Mouse (Mus musculus): ENCODE measurements around the gene Mroh7. TPM values are rescaled to one million over a fixed set of nuclear protein-coding genes. Genes with fewer than 3 reads are reported as not detected.

Mroh7 gene
- polyA plus RNA-seq, 1 experiment, result 9.2 TPM

GRCm38 (mm10) chr4:106703956-106704355 is 26.8 kb downstream of the Mroh7 start:
- H3K27me3 ChIP-seq (replicated peaks; ENCODE audit: control insufficient read depth, insufficient read depth, low read length), result no peaks in the 10 kb centered on the region
- no peak for TF ChIP-seq POLR2A (IDR thresholded peaks at IDR 0.05; ENCODE audit: low read depth, low read length)
- 68% methylated on average over 10 of the region's 10 CpGs for WGBS
- no peaks in the 10 kb centered on the region for H3K36me3 ChIP-seq (ENCODE audit: control insufficient read depth, insufficient read depth, low read length)
- no peak overlapping the region for H3K27ac ChIP-seq (ENCODE audit: insufficient read depth, low read depth, low read length)
- H3K4me3 ChIP-seq (ENCODE audit: insufficient read depth, low read depth, low read length), result no peak overlapping the region
- H3K4me1 ChIP-seq (ENCODE audit: control insufficient read depth, insufficient read depth, low read length), result no peaks in the 10 kb centered on the region
- no peak for DNase-seq

GRCm38 (mm10) chr4:106700798-106701197 is 29.9 kb downstream of the Mroh7 start:
- WGBS, result 43% methylated on average over 4 of the region's 4 CpGs
- no peaks in the 10 kb centered on the region for H3K4me1 ChIP-seq (ENCODE audit: control insufficient read depth, insufficient read depth, low read length)
- no peak for DNase-seq
- TF ChIP-seq POLR2A (IDR thresholded peaks at IDR 0.05; ENCODE audit: low read depth, low read length) (no peak), CTCF (conservative IDR thresholded peaks at IDR 0.05; ENCODE audit: insufficient read depth, insufficient read length, low read depth, low read length) (no peak)
- no peak overlapping the region for H3K27ac ChIP-seq (ENCODE audit: insufficient read depth, low read depth, low read length)
- no peaks in the 10 kb centered on the region for H3K27me3 ChIP-seq (replicated peaks; ENCODE audit: control insufficient read depth, insufficient read depth, low read length)
- no peaks in the 10 kb centered on the region for H3K36me3 ChIP-seq (ENCODE audit: control insufficient read depth, insufficient read depth, low read length)
- H3K4me3 ChIP-seq (ENCODE audit: insufficient read depth, low read depth, low read length), result no peak overlapping the region

- no peak overlapping the region for H3K27ac ChIP-seq (ENCODE audit: insufficient read depth, low read depth, low read length)
- H3K4me3 ChIP-seq (ENCODE audit: insufficient read depth, low read depth, low read length), result no peak overlapping the region
- no peaks in the 10 kb centered on the region for H3K4me1 ChIP-seq (ENCODE audit: control insufficient read depth, insufficient read depth, low read length)
- no peaks in the 10 kb centered on the region for H3K27me3 ChIP-seq (replicated peaks; ENCODE audit: control insufficient read depth, insufficient read depth, low read length)
- peak; percentile 42 for DNase-seq
- TF ChIP-seq CTCF (conservative IDR thresholded peaks at IDR 0.05; ENCODE audit: insufficient read depth, insufficient read length, low read depth, low read length), result peak; percentile 72
- TF ChIP-seq POLR2A (IDR thresholded peaks at IDR 0.05; ENCODE audit: low read depth, low read length), result no peak
- no peaks in the 10 kb centered on the region for H3K36me3 ChIP-seq (ENCODE audit: control insufficient read depth, insufficient read depth, low read length)
- 19% methylated on average over 9 of the region's 9 CpGs for WGBS
These were observed 30.7 kb downstream of the Mroh7 start for GRCm38 (mm10) chr4:106699989-106700388.

GRCm38 (mm10) chr4:106693841-106694430 is 36.8 kb downstream of the Mroh7 start:
- Histone ChIP-seq H3K4me1 (ENCODE audit: control insufficient read depth, insufficient read depth, low read length) (no peaks in the 10 kb centered on the region), H3K27ac (ENCODE audit: insufficient read depth, low read depth, low read length) (no peak overlapping the region), H3K36me3 (ENCODE audit: control insufficient read depth, insufficient read depth, low read length) (no peaks in the 10 kb centered on the region), H3K27me3 (replicated peaks; ENCODE audit: control insufficient read depth, insufficient read depth, low read length) (no peaks in the 10 kb centered on the region), H3K4me3 (ENCODE audit: insufficient read depth, low read depth, low read length) (no peak overlapping the region)
- TF ChIP-seq CTCF (conservative IDR thresholded peaks at IDR 0.05; ENCODE audit: insufficient read depth, insufficient read length, low read depth, low read length) (no peak), POLR2A (IDR thresholded peaks at IDR 0.05; ENCODE audit: low read depth, low read length) (no peak)
- DNase-seq, result no peak
- 82% methylated on average over 15 of the region's 15 CpGs for WGBS

GRCm38 (mm10) chr4:106688636-106689296 is 42.0 kb downstream of the Mroh7 start:
- H3K4me3 ChIP-seq (ENCODE audit: insufficient read depth, low read depth, low read length), result no peak overlapping the region
- DNase-seq, result no peak
- no peak overlapping the region for H3K27ac ChIP-seq (ENCODE audit: insufficient read depth, low read depth, low read length)
- 47% methylated on average over 3 of the region's 3 CpGs for WGBS
- H3K4me1 ChIP-seq (ENCODE audit: control insufficient read depth, insufficient read depth, low read length), result no peaks in the 10 kb centered on the region
- TF ChIP-seq POLR2A (IDR thresholded peaks at IDR 0.05; ENCODE audit: low read depth, low read length), result no peak
- H3K36me3 ChIP-seq (ENCODE audit: control insufficient read depth, insufficient read depth, low read length), result no peaks in the 10 kb centered on the region
- H3K27me3 ChIP-seq (replicated peaks; ENCODE audit: control insufficient read depth, insufficient read depth, low read length), result no peaks in the 10 kb centered on the region

GRCm38 (mm10) chr4:106680955-106681354 is 49.8 kb downstream of the Mroh7 start:
- no peak overlapping the region for H3K27ac ChIP-seq (ENCODE audit: insufficient read depth, low read depth, low read length)
- H3K27me3 ChIP-seq (replicated peaks; ENCODE audit: control insufficient read depth, insufficient read depth, low read length), result no peaks in the 10 kb centered on the region
- H3K4me3 ChIP-seq (ENCODE audit: insufficient read depth, low read depth, low read length), result no peak overlapping the region
- no peak for DNase-seq
- H3K36me3 ChIP-seq (ENCODE audit: control insufficient read depth, insufficient read depth, low read length), result no peaks in the 10 kb centered on the region
- 40% methylated on average over 2 of the region's 2 CpGs for WGBS
- 0 out of 2 replicates have a peak, but pooled peaks cover 2% of the 10 kb centered on the region for H3K4me1 ChIP-seq (ENCODE audit: control insufficient read depth, insufficient read depth, low read length)
- no peak for TF ChIP-seq POLR2A (IDR thresholded peaks at IDR 0.05; ENCODE audit: low read depth, low read length)

GRCm38 (mm10) chr4:106679152-106679551 is 51.6 kb downstream of the Mroh7 start:
- Histone ChIP-seq H3K36me3 (ENCODE audit: control insufficient read depth, insufficient read depth, low read length) (peaks cover 3% of the 10 kb centered on the region; the same call in 1 of the 2 replicates), H3K27me3 (replicated peaks; ENCODE audit: control insufficient read depth, insufficient read depth, low read length) (no peaks in the 10 kb centered on the region), H3K27ac (ENCODE audit: insufficient read depth, low read depth, low read length) (no peak overlapping the region), H3K4me3 (ENCODE audit: insufficient read depth, low read depth, low read length) (0 out of 2 replicates have a peak overlapping the region, but pooled peaks have one; percentile 83), H3K4me1 (ENCODE audit: control insufficient read depth, insufficient read depth, low read length) (0 out of 2 replicates have a peak, but pooled peaks cover 2% of the 10 kb centered on the region)
- 43% methylated on average over 3 of the region's 3 CpGs for WGBS
- TF ChIP-seq CTCF (conservative IDR thresholded peaks at IDR 0.05; ENCODE audit: insufficient read depth, insufficient read length, low read depth, low read length) (no peak), POLR2A (IDR thresholded peaks at IDR 0.05; ENCODE audit: low read depth, low read length) (no peak)
- DNase-seq, result no peak

Measured in kidney, adult 2 months (tissue).